Mouse (Mus musculus) embryonic facial prominence, embryonic 13.5 days (tissue): ENCODE measurements at regions not wholly inside any gene's neighbourhood (a gene's known extent, or its start where the extent isn't known, plus 50 kb on each side); places are given as distances from the start of the nearest gene placed in this dataset.

Source experiments
- ATAC-seq: fragments of 200-750 bp; cut with Nextera tagmentation; 2 replicates; pipeline ENCODE4 v1.8.0; 2017; ENCODE audit warnings: low read depth; ENCODE audit not compliant: insufficient number of reproducible peaks, insufficient read depth, low FRiP score, low TSS enrichment
- H3K27ac ChIP-seq: fragments of 300-500 bp; sonication (generic); 2 replicates; pipeline ENCODE4 v1.5.1; 2015; ENCODE audit warnings: moderate library complexity, mild to moderate bottlenecking, inconsistent platforms
- H3K27me3 ChIP-seq: fragments of 300-500 bp; sonication (generic); 2 replicates; pipeline ENCODE4 v1.6.1; 2015; ENCODE audit warnings: mild to moderate bottlenecking, inconsistent platforms
- H3K36me3 ChIP-seq: fragments of 300-500 bp; sonication (generic); 2 replicates; pipeline ENCODE4 v1.6.1; 2015; ENCODE audit warnings: mild to moderate bottlenecking, inconsistent platforms
- H3K4me1 ChIP-seq: fragments of 300-500 bp; sonication (generic); 2 replicates; pipeline ENCODE4 v1.6.1; 2015; ENCODE audit warnings: inconsistent platforms
- H3K4me2 ChIP-seq: fragments of 300-500 bp; sonication (generic); 2 replicates; pipeline ENCODE4 v1.6.1; 2015; ENCODE audit warnings: moderate library complexity, mild to moderate bottlenecking, inconsistent platforms
- H3K4me3 ChIP-seq: fragments of 300-500 bp; sonication (generic); 2 replicates; pipeline ENCODE4 v1.5.1; 2015; ENCODE audit warnings: mild to moderate bottlenecking, inconsistent platforms
- H3K9ac ChIP-seq: fragments of 300-500 bp; sonication (generic); 2 replicates; pipeline ENCODE4 v1.6.1; 2015; ENCODE audit warnings: mild to moderate bottlenecking, inconsistent platforms
- H3K9me3 ChIP-seq: fragments of 300-500 bp; sonication (generic); 2 replicates; pipeline ENCODE4 v1.6.1; 2016; ENCODE audit warnings: inconsistent platforms
- WGBS: fragments of 180-500 bp; shearing (Covaris S2); methylation state at CpG from one replicate; pipeline ENCODE4 v1.1.7; 2015; ENCODE audit warnings: mixed read lengths; 5-methylcytosine and 5-hydroxymethylcytosine counted together

DNA sequence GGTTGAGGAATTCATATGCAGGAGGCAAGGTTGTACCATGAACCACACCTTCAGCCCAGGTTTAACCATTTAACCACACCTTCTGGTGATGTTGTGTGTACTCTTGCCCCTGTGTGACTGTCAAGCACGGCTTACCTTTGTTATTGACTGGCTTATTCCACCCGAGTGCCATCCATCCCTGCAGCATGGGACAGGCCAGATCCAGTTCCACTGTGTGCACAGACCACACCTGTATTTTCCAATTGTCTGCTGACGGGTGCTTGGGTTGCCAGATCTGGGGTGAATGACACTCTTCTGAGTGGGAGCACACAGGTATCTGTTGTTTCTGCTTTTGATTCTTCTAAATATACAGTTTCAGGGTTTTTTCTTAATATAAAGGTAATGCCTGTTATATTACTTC lies 196.1 kb downstream of the Tex29 start:
- no peaks in the 10 kb centered on the region for H3K9me3 ChIP-seq
- no peak overlapping the region for H3K4me3 ChIP-seq
- H3K9ac ChIP-seq = no peak overlapping the region
- no peak overlapping the region for H3K27ac ChIP-seq
- WGBS = 85% methylated on average over 3 of the region's 3 CpGs
- peaks cover 12% of the 10 kb centered on the region; the same call in 1 of the 2 replicates for H3K27me3 ChIP-seq
- no peak overlapping the region for H3K4me2 ChIP-seq
- 0 out of 2 replicates have a peak, but pooled peaks cover 3% of the 10 kb centered on the region for H3K4me1 ChIP-seq
- no peaks in the 10 kb centered on the region for H3K36me3 ChIP-seq
- no peak for ATAC-seq

DNA sequence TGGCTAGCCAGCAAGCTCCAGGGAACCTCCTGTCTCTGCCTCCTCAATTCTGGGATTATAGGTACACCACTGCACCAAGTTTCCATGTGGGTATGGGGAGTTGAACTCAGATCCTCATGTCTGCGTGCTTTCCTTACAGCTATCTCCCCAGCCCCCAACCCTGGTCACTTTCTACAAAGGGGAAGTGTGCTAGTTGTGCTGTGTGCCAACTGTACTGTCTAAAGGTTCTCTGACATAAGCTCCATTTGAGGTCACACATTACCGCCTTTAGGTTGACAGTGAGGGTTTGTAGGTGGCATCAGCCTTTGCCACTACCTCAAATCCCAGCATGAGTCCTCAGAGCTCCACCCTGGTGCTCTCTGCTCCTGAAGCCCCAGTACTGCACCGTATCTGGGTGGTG lies 200.7 kb downstream of the Tex29 start:
- no peak for ATAC-seq
- Histone ChIP-seq H3K27me3 (peaks cover 6% of the 10 kb centered on the region; the same call in 1 of the 2 replicates), H3K36me3 (no peaks in the 10 kb centered on the region), H3K4me1 (peaks cover 4% of the 10 kb centered on the region; the same call in 1 of the 2 replicates), H3K9me3 (no peaks in the 10 kb centered on the region), H3K9ac (no peak overlapping the region), H3K4me2 (no peak overlapping the region), H3K27ac (no peak overlapping the region), H3K4me3 (no peak overlapping the region)
- 84% methylated on average over 3 of the region's 3 CpGs for WGBS

DNA sequence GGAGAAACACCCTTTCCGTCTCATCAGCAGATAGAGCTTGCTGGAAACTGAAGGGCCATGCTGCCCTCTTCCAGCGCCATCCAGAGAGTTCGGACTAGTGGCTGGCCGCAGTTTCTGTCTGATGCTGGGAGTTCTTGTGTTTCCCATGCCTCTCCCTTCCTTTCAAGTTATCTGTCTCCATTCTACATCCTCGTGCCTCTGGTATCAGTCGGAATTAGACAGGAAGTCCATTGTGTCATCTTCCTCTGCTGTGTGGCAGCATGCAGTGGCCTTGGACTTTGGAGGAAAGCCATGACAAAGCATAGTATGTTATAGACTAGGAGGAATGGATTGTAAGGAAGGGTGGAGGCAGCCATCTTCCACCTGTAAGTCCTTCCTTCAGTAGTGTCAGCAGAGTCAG lies 201.4 kb downstream of the Tex29 start:
- H3K4me1 ChIP-seq = peaks cover 4% of the 10 kb centered on the region; the same call in 1 of the 2 replicates
- no peak overlapping the region for H3K4me3 ChIP-seq
- no peaks in the 10 kb centered on the region for H3K9me3 ChIP-seq
- WGBS = 59% methylated on average over 6 of the region's 6 CpGs
- peaks cover 6% of the 10 kb centered on the region; the same call in 1 of the 2 replicates for H3K27me3 ChIP-seq
- no peak overlapping the region for H3K27ac ChIP-seq
- no peak for ATAC-seq
- no peak overlapping the region for H3K9ac ChIP-seq
- H3K4me2 ChIP-seq = no peak overlapping the region
- no peaks in the 10 kb centered on the region for H3K36me3 ChIP-seq

DNA sequence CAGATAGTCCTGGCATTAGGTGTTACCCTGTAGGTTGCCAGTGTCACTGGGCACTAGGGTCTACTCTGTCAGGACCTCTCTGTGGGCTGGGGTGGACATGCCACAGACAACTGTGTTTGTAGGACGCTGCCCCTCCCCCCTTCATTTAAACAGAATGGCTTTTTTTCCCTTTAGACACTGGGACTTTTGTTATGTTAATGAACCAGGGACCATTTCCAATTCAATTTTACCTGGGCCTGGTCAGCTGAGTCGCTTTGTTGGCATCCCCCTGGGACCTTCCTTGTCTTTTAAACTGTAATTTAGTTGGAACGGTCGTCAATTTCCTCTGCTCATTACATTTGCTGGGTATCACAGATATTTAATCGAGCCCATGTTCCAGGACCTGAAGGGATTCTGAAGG lies 210.6 kb downstream of the Tex29 start:
- Histone ChIP-seq H3K9me3 (no peaks in the 10 kb centered on the region), H3K9ac (no peak overlapping the region), H3K4me2 (no peak overlapping the region), H3K27me3 (peaks cover 11% of the 10 kb centered on the region), H3K27ac (no peak overlapping the region), H3K4me1 (0 out of 2 replicates have a peak, but pooled peaks cover 4% of the 10 kb centered on the region), H3K4me3 (no peak overlapping the region), H3K36me3 (no peaks in the 10 kb centered on the region)
- no peak for ATAC-seq
- 18% methylated on average over 5 of the region's 5 CpGs for WGBS

DNA sequence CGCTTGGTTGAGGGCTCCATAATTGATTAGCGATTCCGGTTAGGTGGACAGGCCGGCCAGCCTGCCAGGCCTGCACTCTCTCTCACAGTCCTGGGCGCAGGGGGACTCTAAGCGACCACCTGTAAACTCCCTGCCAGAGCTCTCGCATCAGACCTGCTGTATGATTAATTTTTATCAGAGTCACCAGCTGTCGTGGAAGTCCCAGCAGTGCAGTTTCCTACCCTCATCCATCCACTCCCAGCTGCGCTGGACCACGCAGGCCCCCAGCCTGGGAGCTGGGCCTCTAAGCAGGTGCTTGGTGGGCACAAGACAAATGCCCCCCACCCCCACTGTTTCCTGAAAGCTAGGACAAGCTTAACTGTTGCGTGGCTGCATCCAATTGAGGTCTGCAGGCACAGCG lies 211.1 kb downstream of the Tex29 start:
- H3K9me3 ChIP-seq = no peaks in the 10 kb centered on the region
- 35% methylated on average over 12 of the region's 12 CpGs for WGBS
- H3K27ac ChIP-seq = no peak overlapping the region
- H3K4me1 ChIP-seq = 0 out of 2 replicates have a peak, but pooled peaks cover 4% of the 10 kb centered on the region
- H3K36me3 ChIP-seq = no peaks in the 10 kb centered on the region
- H3K9ac ChIP-seq = no peak overlapping the region
- peaks cover 11% of the 10 kb centered on the region for H3K27me3 ChIP-seq
- no peak for ATAC-seq
- H3K4me2 ChIP-seq = no peak overlapping the region
- no peak overlapping the region for H3K4me3 ChIP-seq

DNA sequence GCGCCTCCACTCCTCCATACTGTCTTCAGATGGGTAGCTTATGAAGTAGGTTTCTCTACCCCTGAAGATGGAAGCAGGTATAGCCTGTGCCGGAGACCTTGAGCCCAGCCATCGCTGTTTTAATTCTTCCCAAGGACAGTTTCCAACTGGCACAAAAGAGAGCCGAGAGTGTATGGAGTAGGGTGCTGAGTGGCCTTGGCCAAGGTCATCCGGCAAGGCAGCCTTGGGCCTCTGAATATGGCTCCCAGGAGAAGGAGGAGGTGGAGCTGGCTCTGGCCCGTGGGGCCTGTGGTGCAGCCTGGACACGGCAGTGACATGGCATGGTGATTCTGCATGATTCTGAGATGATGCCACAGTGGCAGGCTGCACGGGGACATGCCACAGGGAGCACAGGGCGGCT lies 215.7 kb downstream of the Tex29 start:
- no peak overlapping the region for H3K27ac ChIP-seq

DNA sequence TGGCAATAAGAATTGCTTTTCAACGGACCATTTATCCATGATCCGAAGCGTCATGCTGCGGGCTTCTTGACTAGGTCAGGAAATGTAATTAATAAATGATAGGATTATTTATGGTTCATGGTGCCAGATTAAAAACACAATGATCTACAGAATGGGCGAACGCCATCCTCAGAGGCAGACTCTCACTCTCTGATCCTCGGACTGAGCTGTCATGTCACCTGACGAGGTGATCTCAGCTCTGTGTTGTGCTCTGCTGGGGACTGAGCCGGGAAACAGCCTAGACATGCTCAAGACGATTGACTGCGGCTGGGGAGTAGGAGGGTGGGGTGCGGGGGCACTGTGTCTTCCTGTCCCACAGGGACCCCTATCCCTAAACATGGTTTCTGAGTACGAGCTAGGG lies 217.4 kb upstream of the A230072I06Rik start:
- Histone ChIP-seq H3K27ac (no peak overlapping the region), H3K27me3 (peaks cover 15% of the 10 kb centered on the region), H3K4me2 (no peak overlapping the region), H3K36me3 (no peaks in the 10 kb centered on the region), H3K4me1 (no peaks in the 10 kb centered on the region), H3K9ac (no peak overlapping the region), H3K4me3 (no peak overlapping the region), H3K9me3 (no peaks in the 10 kb centered on the region)
- no peak for ATAC-seq
- WGBS = 56% methylated on average over 13 of the region's 13 CpGs

More for the DNA sequence above, 215.7 kb downstream of the Tex29 start:
- Histone ChIP-seq H3K9me3 (no peaks in the 10 kb centered on the region), H3K4me3 (no peak overlapping the region), H3K27me3 (peaks cover 15% of the 10 kb centered on the region), H3K9ac (no peak overlapping the region), H3K4me2 (no peak overlapping the region), H3K4me1 (0 out of 2 replicates have a peak, but pooled peaks cover 4% of the 10 kb centered on the region), H3K36me3 (no peaks in the 10 kb centered on the region)
- WGBS = 97% methylated on average over 9 of the region's 9 CpGs
- no peak for ATAC-seq

DNA sequence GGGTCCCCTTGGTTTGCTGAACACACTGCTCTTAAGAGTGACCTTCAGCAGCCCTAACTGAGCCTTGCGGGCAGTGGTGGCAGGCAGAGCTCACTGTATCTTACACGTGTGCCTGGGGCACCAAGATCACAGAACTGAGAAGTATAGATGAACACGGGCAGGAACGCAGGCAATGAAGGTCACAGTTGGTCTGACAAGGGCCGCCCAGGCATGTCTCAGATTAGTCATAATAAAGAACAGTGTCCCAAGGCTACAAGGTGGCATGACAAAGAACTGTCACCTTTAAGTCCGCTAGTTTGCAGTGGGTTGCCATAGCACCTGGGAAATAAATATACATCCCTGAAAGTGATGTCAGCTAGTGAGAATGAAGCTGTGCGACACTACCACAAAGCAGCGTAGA lies 215.9 kb upstream of the A230072I06Rik start:
- 71% methylated on average over 8 of the region's 8 CpGs for WGBS
- Histone ChIP-seq H3K4me3 (no peak overlapping the region), H3K4me2 (no peak overlapping the region), H3K4me1 (no peaks in the 10 kb centered on the region), H3K36me3 (no peaks in the 10 kb centered on the region), H3K27ac (no peak overlapping the region), H3K9ac (no peak overlapping the region), H3K27me3 (peaks cover 19% of the 10 kb centered on the region), H3K9me3 (no peaks in the 10 kb centered on the region)
- ATAC-seq = no peak

DNA sequence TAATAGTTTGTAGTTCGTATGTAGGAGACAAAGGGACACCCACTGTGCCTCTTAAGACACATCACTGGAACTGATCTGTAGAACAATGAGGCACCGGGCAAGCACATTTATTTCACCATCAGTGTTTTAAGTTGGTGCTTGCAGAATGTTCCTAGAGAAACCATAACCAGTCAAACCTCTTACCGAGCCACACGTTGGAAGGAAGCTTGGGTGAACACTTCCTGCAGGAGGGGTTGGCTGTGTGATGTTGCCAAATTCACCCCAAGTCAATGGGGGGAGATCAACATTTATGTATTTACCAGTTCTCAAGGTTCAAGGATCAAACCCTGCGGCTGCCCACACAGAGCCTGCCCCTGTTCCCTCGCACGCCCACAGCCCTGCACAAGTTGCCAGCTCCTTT lies 214.0 kb upstream of the A230072I06Rik start:
- 86% methylated on average over 7 of the region's 7 CpGs for WGBS
- H3K4me2 ChIP-seq = no peak overlapping the region
- H3K36me3 ChIP-seq = no peaks in the 10 kb centered on the region
- no peaks in the 10 kb centered on the region for H3K4me1 ChIP-seq
- no peaks in the 10 kb centered on the region for H3K9me3 ChIP-seq
- H3K27me3 ChIP-seq = peaks cover 19% of the 10 kb centered on the region
- H3K4me3 ChIP-seq = no peak overlapping the region
- ATAC-seq = no peak
- no peak overlapping the region for H3K27ac ChIP-seq
- no peak overlapping the region for H3K9ac ChIP-seq

DNA sequence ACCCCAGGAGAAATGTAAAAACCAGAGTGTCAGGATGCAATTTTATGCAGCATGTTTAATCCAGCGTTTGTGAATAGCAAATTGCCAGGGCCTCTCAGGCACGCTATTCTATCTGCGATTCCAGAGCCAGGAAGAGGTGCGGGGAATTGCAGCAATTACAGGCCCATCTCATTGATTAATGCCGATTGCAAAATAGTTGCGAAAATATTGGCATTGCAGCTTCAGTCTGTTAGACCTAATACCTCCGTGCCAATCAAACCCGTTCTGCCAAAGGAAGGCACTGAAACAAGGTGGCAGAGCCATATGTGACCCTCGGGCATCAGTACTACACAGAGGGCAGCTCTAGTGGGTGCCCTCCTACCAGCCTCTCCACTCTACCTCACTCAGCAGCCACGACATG lies 212.2 kb upstream of the A230072I06Rik start:
- no peak overlapping the region for H3K27ac ChIP-seq
- H3K4me2 ChIP-seq = no peak overlapping the region
- H3K9ac ChIP-seq = no peak overlapping the region
- no peaks in the 10 kb centered on the region for H3K36me3 ChIP-seq
- no peaks in the 10 kb centered on the region for H3K9me3 ChIP-seq
- H3K4me1 ChIP-seq = no peaks in the 10 kb centered on the region
- no peak overlapping the region for H3K4me3 ChIP-seq
- no peak for ATAC-seq
- 87% methylated on average over 10 of the region's 10 CpGs for WGBS
- H3K27me3 ChIP-seq = peaks cover 13% of the 10 kb centered on the region

DNA sequence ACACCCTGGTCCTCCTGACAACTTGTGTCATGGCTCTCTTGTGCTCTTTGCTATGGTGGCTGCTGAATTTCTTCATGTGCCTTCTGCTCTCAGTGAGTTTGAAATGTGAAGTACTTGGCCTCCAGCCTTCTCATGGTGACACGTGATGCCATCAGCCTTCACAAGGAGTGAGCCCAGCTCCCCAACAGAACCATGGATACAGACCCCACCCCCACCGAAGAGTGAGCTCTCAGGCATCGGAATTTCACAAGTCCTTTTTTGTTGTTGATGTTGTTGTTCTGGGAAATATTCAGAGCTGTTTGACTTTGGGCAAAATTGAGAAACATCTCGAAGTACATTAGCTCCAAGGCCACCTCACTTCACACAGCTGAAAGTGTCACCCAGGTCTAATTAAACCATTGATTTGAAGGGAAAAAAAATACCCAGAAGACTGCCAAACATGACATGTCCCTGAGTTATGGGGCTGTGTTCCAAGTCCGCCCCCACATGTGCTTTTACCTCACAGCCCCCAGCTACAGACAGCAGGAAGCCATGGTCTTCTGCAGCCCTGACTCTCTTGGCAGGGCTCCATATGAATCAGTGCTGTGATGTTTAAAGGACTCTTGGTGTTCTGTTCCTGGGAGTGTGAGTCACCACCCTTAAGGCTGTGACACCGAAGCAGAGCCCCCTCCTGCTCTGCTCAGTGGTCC lies 205.2 kb upstream of the A230072I06Rik start:
- Histone ChIP-seq H3K9me3 (no peaks in the 10 kb centered on the region), H3K9ac (no peak overlapping the region), H3K4me2 (no peak overlapping the region), H3K27ac (no peak overlapping the region), H3K36me3 (no peaks in the 10 kb centered on the region), H3K4me3 (no peak overlapping the region), H3K27me3 (no peaks in the 10 kb centered on the region), H3K4me1 (0 out of 2 replicates have a peak, but pooled peaks cover 4% of the 10 kb centered on the region)
- 0 out of 2 replicates have a peak, but pooled peaks have one; percentile 48 for ATAC-seq
- 69% methylated on average over 6 of the region's 6 CpGs for WGBS

DNA sequence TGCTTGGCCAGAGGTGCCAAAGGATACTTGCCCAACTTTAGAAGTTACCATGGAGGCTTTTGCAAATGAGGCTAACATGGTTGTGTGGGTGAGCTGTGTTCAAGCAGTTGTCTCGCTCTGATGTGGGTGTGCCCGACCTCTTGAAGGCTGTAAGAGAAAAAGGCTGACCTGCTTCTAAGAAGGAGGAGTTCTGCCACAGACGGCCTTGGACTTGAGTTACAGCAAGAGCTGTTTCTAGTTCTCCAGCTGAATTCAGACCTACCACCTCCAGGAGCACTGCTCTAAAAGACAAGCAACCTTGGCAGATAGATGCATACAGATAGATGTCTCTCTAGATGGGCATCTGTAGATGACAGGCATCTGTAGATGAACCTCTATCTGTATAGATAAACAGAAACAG lies 202.7 kb upstream of the A230072I06Rik start:
- Histone ChIP-seq H3K4me1 (0 out of 2 replicates have a peak, but pooled peaks cover 4% of the 10 kb centered on the region), H3K27me3 (no peaks in the 10 kb centered on the region), H3K9ac (no peak overlapping the region), H3K36me3 (no peaks in the 10 kb centered on the region), H3K9me3 (no peaks in the 10 kb centered on the region), H3K4me2 (no peak overlapping the region), H3K27ac (no peak overlapping the region), H3K4me3 (no peak overlapping the region)
- 82% methylated on average over 3 of the region's 3 CpGs for WGBS
- ATAC-seq = no peak
